12 mouse cellular contexts compared by ENCODE assay signal in genomic region chr5:12583293-12583834, GRCm38 (mm10).
DNase-seq lines count a peak whose midpoint lies in the region; ATAC-seq and TF ChIP-seq lines count a peak whose summit lies in the region.
"Had no signal": no experiment of that assay in that cellular context is flagged by ENCODE, and none has a peak within 500 bp of the region (broad histone marks: within the 10 kb centered on the region; RNA-seq: fewer than 3 reads in every experiment).

No protein-coding gene starts in this region.

- WGBS in lung, embryonic 14.5 days: 59% methylated on average over 3 of the region's 3 CpGs
- WGBS in embryonic facial prominence, embryonic 10.5 days: 49% methylated on average over 3 of the region's 3 CpGs
- WGBS in forebrain, embryonic 12.5 days: 65% methylated on average over 3 of the region's 3 CpGs

- no peak overlapping the region for H3K9ac ChIP-seq in lung, embryonic 14.5 days
- H3K9ac ChIP-seq in forebrain, embryonic 12.5 days: no peak overlapping the region
- H3K9ac ChIP-seq: liver, postnatal 0 days had no signal

- H3K27me3 ChIP-seq in lung, embryonic 14.5 days (ENCODE audit: insufficient read depth, low read length): no peaks in the 10 kb centered on the region
- H3K27me3 ChIP-seq in embryonic facial prominence, embryonic 10.5 days (replicated peaks; ENCODE audit: low read depth, poor library complexity, severe bottlenecking): no peaks in the 10 kb centered on the region
- H3K27me3 ChIP-seq in forebrain, embryonic 12.5 days: no peaks in the 10 kb centered on the region

- ATAC-seq in lung, embryonic 14.5 days (ENCODE audit: insufficient read depth): peak; percentile 80
- ATAC-seq in forebrain, embryonic 12.5 days (ENCODE audit: low FRiP score): no peak
- ATAC-seq: liver, postnatal 0 days had no signal

- no peaks in the 10 kb centered on the region for H3K9me3 ChIP-seq in lung, embryonic 14.5 days (ENCODE audit: low read depth, low read length)
- no peaks in the 10 kb centered on the region for H3K9me3 ChIP-seq in embryonic facial prominence, embryonic 10.5 days
- no peaks in the 10 kb centered on the region for H3K9me3 ChIP-seq in forebrain, embryonic 12.5 days

- DNase-seq in adrenal gland, postnatal 14 days: peak; percentile 6
- no peak for DNase-seq in adrenal gland, adult 18-20 months (ENCODE audit: low spot score in 2 of 2)
- DNase-seq in lung, embryonic 14.5 days: peak; percentile 82
- no peak for DNase-seq in lung, postnatal 10 days
- peak; percentile 37 for DNase-seq in embryonic facial prominence, embryonic 10.5 days (ENCODE audit: low spot score)
- DNase-seq in kidney, postnatal 4 days: peak; percentile 25 to 38
- DNase-seq in cerebellum, adult 18-20 months: no peak
- DNase-seq: B cell, adult 2 months; heart, adult 2 months; liver, postnatal 0 days; thymus, adult 18-20 months had no signal

- no peak overlapping the region for H3K4me2 ChIP-seq in lung, embryonic 14.5 days
- no peak overlapping the region for H3K4me2 ChIP-seq in forebrain, embryonic 12.5 days

- no peak for TF ChIP-seq CTCF in lung, embryonic 14.5 days (IDR thresholded peaks at IDR 0.05; ENCODE audit: low read depth)

- no peaks in the 10 kb centered on the region for H3K36me3 ChIP-seq in lung, embryonic 14.5 days (ENCODE audit: insufficient read depth)
- no peaks in the 10 kb centered on the region for H3K36me3 ChIP-seq in embryonic facial prominence, embryonic 10.5 days (replicated peaks)
- no peaks in the 10 kb centered on the region for H3K36me3 ChIP-seq in forebrain, embryonic 12.5 days (replicated peaks)

- H3K4me3 ChIP-seq in lung, embryonic 14.5 days (ENCODE audit: low read depth, low read length): no peak overlapping the region
- no peak overlapping the region for H3K4me3 ChIP-seq in embryonic facial prominence, embryonic 10.5 days
- H3K4me3 ChIP-seq in forebrain, embryonic 12.5 days (replicated peaks): no peak overlapping the region
- H3K4me3 ChIP-seq: heart, adult 2 months had no signal

- H3K27ac ChIP-seq in lung, embryonic 14.5 days (ENCODE audit: low read depth): 0 out of 2 replicates have a peak overlapping the region, but pooled peaks have one; percentile 15
- H3K27ac ChIP-seq in embryonic facial prominence, embryonic 10.5 days (replicated peaks): no peak overlapping the region
- H3K27ac ChIP-seq in forebrain, embryonic 12.5 days: no peak overlapping the region
- H3K27ac ChIP-seq: heart, adult 2 months had no signal

- no peaks in the 10 kb centered on the region for H3K4me1 ChIP-seq in lung, embryonic 14.5 days (ENCODE audit: insufficient read depth)
- H3K4me1 ChIP-seq in embryonic facial prominence, embryonic 10.5 days: peaks cover 26% of the 10 kb centered on the region
- no peaks in the 10 kb centered on the region for H3K4me1 ChIP-seq in forebrain, embryonic 12.5 days

Comparison
In these comparisons a context has a peak if more than half of its experiments do, and no peak if none do; other contexts are left out.
1. DNase-seq: peak in adrenal gland, postnatal 14 days (single experiment), lung, embryonic 14.5 days (single experiment), embryonic facial prominence, embryonic 10.5 days (single experiment) and kidney, postnatal 4 days (2 of 2); none in adrenal gland, adult 18-20 months (0 of 2), lung, postnatal 10 days (single experiment) and cerebellum, adult 18-20 months (0 of 2).